Mouse (Mus musculus) C2C12 (cell line): Measurements from ENCODE around the gene Errfi1. TPM values are rescaled to one million over a fixed set of nuclear protein-coding genes. Genes with fewer than 3 reads are reported as not detected.

Experiments used
- H3K27me3 ChIP-seq: one replicate; pipeline ENCODE4 v1.6.1; 2011; ENCODE audit not compliant: control insufficient read depth, insufficient read depth, insufficient read length
- H3K36me3 ChIP-seq: one replicate; pipeline ENCODE4 v1.6.1; 2011; ENCODE audit not compliant: control insufficient read depth, insufficient read depth
- H3K4me3 ChIP-seq: one replicate; pipeline ENCODE4 v1.5.1; 2011; ENCODE audit warnings: mild to moderate bottlenecking, control low read depth; ENCODE audit not compliant: poor library complexity, insufficient read depth, severe bottlenecking
- H3K79me2 ChIP-seq: one replicate; pipeline ENCODE4 v1.6.1; 2011; ENCODE audit not compliant: control insufficient read depth, insufficient read depth
- H3K79me3 ChIP-seq: one replicate; pipeline ENCODE4 v1.6.1; 2011; ENCODE audit warnings: low read depth, control low read depth
- H3ac ChIP-seq: one replicate; pipeline ENCODE3; 2011; ENCODE audit warnings: low read depth; ENCODE audit not compliant: control insufficient read depth, insufficient read length
- CEBPB ChIP-seq: IDR thresholded peaks from one replicate; pipeline ENCODE4 v1.6.1; 2011; ENCODE audit warnings: low read depth, mild to moderate bottlenecking, control low read depth, moderate library complexity
- CTCF ChIP-seq: IDR thresholded peaks from one replicate; pipeline ENCODE4 v1.5.1; 2011; ENCODE audit not compliant: control insufficient read depth, insufficient read depth, insufficient read length
- FOSL1 ChIP-seq: IDR thresholded peaks from one replicate; pipeline ENCODE4 v1.8.0; 2011; ENCODE audit warnings: mild to moderate bottlenecking, low read length; ENCODE audit not compliant: poor library complexity, insufficient read depth, severe bottlenecking
- MAX ChIP-seq: IDR thresholded peaks from one replicate; pipeline ENCODE4 v1.6.1; 2011; ENCODE audit warnings: mild to moderate bottlenecking, control low read depth
- MYOD1 ChIP-seq: IDR thresholded peaks from one replicate; pipeline ENCODE4 v1.6.1; 2011; ENCODE audit warnings: low read depth; ENCODE audit not compliant: control insufficient read depth, insufficient read length
- MYOG ChIP-seq: IDR thresholded peaks from one replicate; pipeline ENCODE4 v1.6.1; 2011; ENCODE audit not compliant: control insufficient read depth, insufficient read length; ENCODE audit errors: extremely low read depth
- USF1 ChIP-seq: IDR thresholded peaks from one replicate; pipeline ENCODE4 v1.6.1; 2011; ENCODE audit warnings: low read depth, mild to moderate bottlenecking, control low read depth, moderate library complexity
- polyA plus RNA-seq: library from polyadenylated mRNA; unstranded; fragments of >200 nt; fragmentation: generic; extraction: Trizol; gene quantifications from one replicate; pipeline ENCODE4 v1.2.1, GENCODE M21; 2012; ENCODE audit warnings: missing spikeins

The Errfi1 gene
- polyA plus RNA-seq, 1 experiment = 111 TPM

GRCm38 (mm10) chr4:150868161-150868560 lies 14.4 kb downstream of the Errfi1 start:
- no peak overlapping the region for H3ac ChIP-seq
- H3K27me3 ChIP-seq = no peaks in the 10 kb centered on the region
- no peak overlapping the region for H3K4me3 ChIP-seq
- H3K79me2 ChIP-seq = peaks cover 65% of the 10 kb centered on the region
- peaks cover 78% of the 10 kb centered on the region for H3K36me3 ChIP-seq
- no peak for TF ChIP-seq CEBPB
- no peak for TF ChIP-seq MYOG
- TF ChIP-seq CTCF = no peak
- no peak for TF ChIP-seq USF1
- no peak for TF ChIP-seq MAX
- no peak for TF ChIP-seq MYOD1
- no peak for TF ChIP-seq FOSL1
- peaks cover 43% of the 10 kb centered on the region for H3K79me3 ChIP-seq

GRCm38 (mm10) chr4:150868859-150869258 lies 15.1 kb downstream of the Errfi1 start:
- peaks cover 72% of the 10 kb centered on the region for H3K36me3 ChIP-seq
- TF ChIP-seq MAX (no peak), MYOD1 (no peak), CEBPB (no peak), MYOG (no peak), USF1 (no peak), FOSL1 (no peak), CTCF (no peak)

GRCm38 (mm10) chr4:150869276-150870197 lies 15.8 kb downstream of the Errfi1 start:
- Histone ChIP-seq H3ac (no peak overlapping the region), H3K27me3 (no peaks in the 10 kb centered on the region), H3K4me3 (no peak overlapping the region), H3K79me2 (peaks cover 51% of the 10 kb centered on the region), H3K36me3 (peaks cover 66% of the 10 kb centered on the region), H3K79me3 (peaks cover 29% of the 10 kb centered on the region)
- TF ChIP-seq MYOD1 (no peak), FOSL1 (no peak), MYOG (no peak), CTCF (no peak), MAX (no peak)

More at GRCm38 (mm10) chr4:150868859-150869258, 15.1 kb downstream of the Errfi1 start:
- no peaks in the 10 kb centered on the region for H3K27me3 ChIP-seq
- H3K4me3 ChIP-seq = no peak overlapping the region
- peaks cover 58% of the 10 kb centered on the region for H3K79me2 ChIP-seq
- H3K79me3 ChIP-seq = peaks cover 36% of the 10 kb centered on the region
- H3ac ChIP-seq = no peak overlapping the region

GRCm38 (mm10) chr4:150870963-150871391 lies 17.3 kb downstream of the Errfi1 start:
- no peak overlapping the region for H3K4me3 ChIP-seq
- H3K79me3 ChIP-seq = peaks cover 18% of the 10 kb centered on the region
- H3K79me2 ChIP-seq = peaks cover 37% of the 10 kb centered on the region
- H3K27me3 ChIP-seq = no peaks in the 10 kb centered on the region
- H3K36me3 ChIP-seq = peaks cover 51% of the 10 kb centered on the region
- no peak for TF ChIP-seq MAX
- no peak for TF ChIP-seq MYOD1
- TF ChIP-seq USF1 = no peak
- H3ac ChIP-seq = no peak overlapping the region

- Histone ChIP-seq H3ac (no peak overlapping the region), H3K36me3 (peaks cover 45% of the 10 kb centered on the region), H3K79me2 (peaks cover 31% of the 10 kb centered on the region), H3K79me3 (peaks cover 12% of the 10 kb centered on the region), H3K27me3 (no peaks in the 10 kb centered on the region), H3K4me3 (no peak overlapping the region)
- TF ChIP-seq CTCF (no peak), CEBPB (peak; percentile 69), MYOD1 (peak; percentile 46), MYOG (no peak), MAX (peak; percentile 11), FOSL1 (no peak), USF1 (no peak)
These were observed 17.8 kb downstream of the Errfi1 start for GRCm38 (mm10) chr4:150871392-150872138.
